Mouse (Mus musculus) megakaryocyte, embryonic 14.5 days (primary cell): ENCODE data around the gene Gng7.

Experiments used
- FLI1 ChIP-seq: IDR thresholded peaks from 2 replicates; pipeline ENCODE4 v1.6.1; 2012; ENCODE audit warnings: low read length, inconsistent platforms, mixed read lengths
- GATA1 ChIP-seq: IDR thresholded peaks from 3 replicates; pipeline ENCODE4 v1.6.1; 2012; ENCODE audit warnings: mixed read lengths, low read length, inconsistent platforms, borderline replicate concordance

DNA sequence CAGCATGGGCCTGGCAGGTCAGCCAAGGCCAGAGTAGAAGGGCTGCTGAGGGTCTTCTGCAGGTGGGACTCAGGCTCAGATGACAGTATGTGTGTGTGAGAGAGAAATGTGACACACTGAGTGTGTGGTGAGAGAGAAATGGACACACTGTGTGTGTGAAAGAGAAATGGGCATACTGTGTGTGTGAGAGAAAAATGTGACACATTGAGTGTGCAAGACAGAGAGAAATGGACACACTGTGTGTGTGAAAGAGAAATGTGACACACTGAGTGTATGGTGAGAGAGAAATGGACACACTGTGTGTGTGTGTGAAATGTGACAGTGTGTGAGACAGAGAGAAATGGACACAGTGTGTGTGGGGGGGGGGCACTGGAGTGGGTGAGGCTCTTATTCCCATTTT is 102.9 kb downstream of the Gng7 start:
- TF ChIP-seq GATA1 (no peak), FLI1 (no peak)
